Mouse (Mus musculus): ENCODE results near the gene Tenm1.

Tenm1 gene

GRCm38 (mm10) chrX:43428855-43429263 is at the start of gene Tenm1:
Gene Tenm1, minus strand, starts transcription at chrX:43429126.
- DNase-seq (ENCODE audit: low read depth, low spot score): no peak

- no peak for DNase-seq (ENCODE audit: low read depth, low spot score)
Measured at GRCm38 (mm10) chrX:43467311-43467710, 38.4 kb upstream of the Tenm1 start.

- DNase-seq (ENCODE audit: low read depth, low spot score): no peak
Measured at GRCm38 (mm10) chrX:43430581-43430980, 1.7 kb upstream of the Tenm1 start.

- DNase-seq (ENCODE audit: low read depth, low spot score): no peak
Measured at GRCm38 (mm10) chrX:43429982-43430531, 1.1 kb upstream of the Tenm1 start.

- DNase-seq (ENCODE audit: low read depth, low spot score): no peak
Measured at GRCm38 (mm10) chrX:43429337-43429736, 411 bp upstream of the Tenm1 start.

GRCm38 (mm10) chrX:43427961-43428365 is 963 bp downstream of the Tenm1 start:
- DNase-seq (ENCODE audit: low read depth, low spot score): no peak

GRCm38 (mm10) chrX:43427111-43427510 is 1.8 kb downstream of the Tenm1 start:
- no peak for DNase-seq (ENCODE audit: low read depth, low spot score)

GRCm38 (mm10) chrX:43397957-43398356 is 31.0 kb downstream of the Tenm1 start:
- no peak for DNase-seq (ENCODE audit: low read depth, low spot score)

- DNase-seq (ENCODE audit: low read depth, low spot score): no peak
Measured at GRCm38 (mm10) chrX:43388106-43388505, 40.8 kb downstream of the Tenm1 start.

GRCm38 (mm10) chrX:43372526-43372925 is 56.4 kb downstream of the Tenm1 start:
- no peak for DNase-seq (ENCODE audit: low read depth, low spot score)

GRCm38 (mm10) chrX:43319351-43319750 is 109.6 kb downstream of the Tenm1 start:
- no peak for DNase-seq (ENCODE audit: low read depth, low spot score)

GRCm38 (mm10) chrX:43317801-43318520 is 111.0 kb downstream of the Tenm1 start:
- DNase-seq (ENCODE audit: low read depth, low spot score): peak; percentile 3

GRCm38 (mm10) chrX:43235844-43236243 is 193.1 kb downstream of the Tenm1 start:
- DNase-seq (ENCODE audit: low read depth, low spot score): no peak

- DNase-seq (ENCODE audit: low read depth, low spot score): no peak
Measured at GRCm38 (mm10) chrX:43205003-43205402, 223.9 kb downstream of the Tenm1 start.

GRCm38 (mm10) chrX:43202249-43202783 is 226.6 kb downstream of the Tenm1 start:
- DNase-seq (ENCODE audit: low read depth, low spot score): peak; percentile 43

- no peak for DNase-seq (ENCODE audit: low read depth, low spot score)
Measured at GRCm38 (mm10) chrX:43182975-43183374, 246.0 kb downstream of the Tenm1 start.

GRCm38 (mm10) chrX:43151561-43151960 is 277.4 kb downstream of the Tenm1 start:
- DNase-seq (ENCODE audit: low read depth, low spot score): no peak

- no peak for DNase-seq (ENCODE audit: low read depth, low spot score)
Measured at GRCm38 (mm10) chrX:43129696-43130095, 299.2 kb downstream of the Tenm1 start.

GRCm38 (mm10) chrX:43122491-43122890 is 306.4 kb downstream of the Tenm1 start:
- DNase-seq (ENCODE audit: low read depth, low spot score): no peak

GRCm38 (mm10) chrX:43122001-43122400 is 306.9 kb downstream of the Tenm1 start:
- DNase-seq (ENCODE audit: low read depth, low spot score): no peak

- no peak for DNase-seq (ENCODE audit: low read depth, low spot score)
Measured at GRCm38 (mm10) chrX:42986100-42986499, 442.8 kb downstream of the Tenm1 start.

- DNase-seq (ENCODE audit: low read depth, low spot score): no peak
Measured at GRCm38 (mm10) chrX:42973562-42973961, 455.4 kb downstream of the Tenm1 start.

GRCm38 (mm10) chrX:42967611-42968010 is 461.3 kb downstream of the Tenm1 start:
- DNase-seq (ENCODE audit: low read depth, low spot score): no peak

All from brain, embryonic 18.5 days (tissue).